Mouse (Mus musculus) limb, embryonic 14.5 days (tissue): ENCODE measurements around the gene Pabpn1l. TPM values are rescaled to one million over a fixed set of nuclear protein-coding genes. Genes with fewer than 3 reads are reported as not detected.
A peak's percentile ranks its signal among the peaks of the same experiment; 100 is the strongest.

ENCODE experiments used
- ATAC-seq: fragments of 200-750 bp; cut with Nextera tagmentation; 2 replicates; pipeline ENCODE4 v1.8.0; 2017; ENCODE audit warnings: low read depth, moderate number of reproducible peaks, moderate TSS enrichment; ENCODE audit not compliant: low FRiP score
- DNase-seq: peaks from one replicate; pipeline ENCODE4 v3.0.0-alpha.2; 2015; ENCODE audit warnings: low spot score
- H3K27ac ChIP-seq: fragments of 300-500 bp; sonication (generic); replicated peaks from 2 replicates; pipeline ENCODE4 v1.5.1; 2014; ENCODE audit warnings: low read depth, mild to moderate bottlenecking, low read length, moderate library complexity, mixed read lengths
- H3K27me3 ChIP-seq: fragments of 300-500 bp; sonication (generic); 2 replicates; pipeline ENCODE4 v1.6.1; 2014; ENCODE audit warnings: low read length, mixed read lengths; ENCODE audit not compliant: control insufficient read depth, insufficient read depth
- H3K36me3 ChIP-seq: fragments of 300-500 bp; sonication (generic); 2 replicates; pipeline ENCODE4 v1.6.1; 2014; ENCODE audit warnings: mild to moderate bottlenecking, low read length, moderate library complexity, mixed read lengths; ENCODE audit not compliant: control insufficient read depth, insufficient read depth
- H3K4me1 ChIP-seq: fragments of 300-500 bp; sonication (generic); 2 replicates; pipeline ENCODE4 v1.6.1; 2014; ENCODE audit warnings: antibody characterized with exemption, low read length, mixed read lengths; ENCODE audit not compliant: control insufficient read depth, insufficient read depth
- H3K4me2 ChIP-seq: fragments of 300-500 bp; sonication (generic); replicated peaks from 2 replicates; pipeline ENCODE4 v1.6.1; 2014; ENCODE audit warnings: low read depth, mild to moderate bottlenecking, low read length, moderate library complexity; ENCODE audit not compliant: severe bottlenecking
- H3K4me3 ChIP-seq: fragments of 300-500 bp; sonication (generic); replicated peaks from 2 replicates; pipeline ENCODE4 v1.5.1; 2014; ENCODE audit warnings: low read length
- H3K9ac ChIP-seq: fragments of 300-500 bp; sonication (generic); 2 replicates; pipeline ENCODE4 v1.6.1; 2014; ENCODE audit warnings: mild to moderate bottlenecking, low read depth, low read length, moderate library complexity; ENCODE audit not compliant: severe bottlenecking
- H3K9me3 ChIP-seq: fragments of 300-500 bp; sonication (generic); 2 replicates; pipeline ENCODE4 v1.6.1; 2016; ENCODE audit warnings: low read length; ENCODE audit not compliant: control insufficient read depth
- POLR2A ChIP-seq: fragments of 200-500 bp; IDR thresholded peaks from 2 replicates; pipeline ENCODE4 v1.8.0; 2012; ENCODE audit warnings: inconsistent platforms, mild to moderate bottlenecking, moderate library complexity, borderline replicate concordance; ENCODE audit not compliant: insufficient read depth, insufficient read length; ENCODE audit errors: extremely low read depth
- WGBS: fragments of 180-500 bp; shearing (Covaris S2); extraction: QIAGEN DNeasy Blood & Tissue Kit; methylation state at CpG from one replicate; pipeline ENCODE4 v1.1.7; 2014; 5-methylcytosine and 5-hydroxymethylcytosine counted together
- polyA plus RNA-seq, 2 experiments: library from polyadenylated mRNA; depleted of rRNA in 1 of 2; stranded (reverse) in 1 of 2; unstranded in 1 of 2; fragments of >200 nt; fragmentation: Nextera tagmentation in 1 of 2; extraction: Ambion mirVana in 1 of 2; gene quantifications; 2 replicates each; pipeline versions ENCODE4 v1.2.1 to v1.2.3; 2012 to 2014

Pabpn1l gene
- polyA plus RNA-seq, 2 experiments = 0.05 TPM; not detected in 1

DNA sequence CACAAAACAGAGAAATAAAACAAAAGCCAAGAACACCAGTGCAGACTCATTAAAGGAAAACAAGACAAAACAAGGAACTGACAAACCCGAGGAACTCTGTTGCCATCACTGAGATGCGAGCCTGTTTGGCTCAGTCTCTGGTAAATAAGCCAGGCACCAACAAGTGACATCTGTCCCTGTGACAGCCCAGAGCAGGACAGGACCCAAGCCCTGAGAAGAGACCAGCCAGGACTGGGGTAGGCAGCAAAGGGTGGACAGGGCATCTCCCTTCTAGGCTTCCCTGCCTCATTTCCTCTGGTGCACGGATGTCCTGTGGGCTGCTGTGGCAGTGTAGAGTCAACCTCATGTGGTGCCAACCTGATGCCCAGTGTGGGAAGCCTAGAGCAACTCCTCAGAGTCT, 40.6 kb upstream of the Pabpn1l start:
- DNase-seq (no peak), ATAC-seq (no peak)
- Histone ChIP-seq H3K4me1 (peaks cover 72% of the 10 kb centered on the region), H3K27me3 (no peaks in the 10 kb centered on the region), H3K36me3 (no peaks in the 10 kb centered on the region), H3K4me2 (no peak overlapping the region), H3K27ac (no peak overlapping the region), H3K9ac (no peak overlapping the region), H3K4me3 (no peak overlapping the region), H3K9me3 (no peaks in the 10 kb centered on the region)
- 57% methylated on average over 3 of the region's 3 CpGs for WGBS
- no peak for TF ChIP-seq POLR2A

DNA sequence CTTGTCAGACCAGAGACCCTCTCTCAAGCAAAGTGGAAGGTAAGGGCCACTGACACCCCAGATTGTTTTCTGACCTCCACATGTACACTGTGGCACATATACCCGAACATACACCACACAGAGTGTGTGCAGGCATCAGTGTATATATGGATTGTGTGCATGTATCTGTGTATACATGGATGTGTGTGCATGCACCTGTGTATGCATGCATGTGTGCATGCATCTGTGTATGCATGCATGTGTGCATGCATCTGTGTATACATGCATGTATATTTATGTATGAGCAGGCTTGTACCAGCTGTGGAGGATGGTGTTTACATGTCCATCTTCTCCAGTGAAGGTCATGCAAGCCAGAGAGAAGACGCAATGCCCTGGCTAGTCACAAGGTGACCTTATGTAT, 39.4 kb upstream of the Pabpn1l start:
- H3K9me3 ChIP-seq = no peaks in the 10 kb centered on the region
- TF ChIP-seq POLR2A = no peak
- peaks cover 80% of the 10 kb centered on the region for H3K4me1 ChIP-seq
- DNase-seq (no peak), ATAC-seq (no peak)
- WGBS = 62% methylated on average over 2 of the region's 2 CpGs
- no peaks in the 10 kb centered on the region for H3K36me3 ChIP-seq
- no peak overlapping the region for H3K4me3 ChIP-seq
- H3K4me2 ChIP-seq = no peak overlapping the region
- H3K9ac ChIP-seq = no peak overlapping the region
- no peaks in the 10 kb centered on the region for H3K27me3 ChIP-seq
- H3K27ac ChIP-seq = no peak overlapping the region

DNA sequence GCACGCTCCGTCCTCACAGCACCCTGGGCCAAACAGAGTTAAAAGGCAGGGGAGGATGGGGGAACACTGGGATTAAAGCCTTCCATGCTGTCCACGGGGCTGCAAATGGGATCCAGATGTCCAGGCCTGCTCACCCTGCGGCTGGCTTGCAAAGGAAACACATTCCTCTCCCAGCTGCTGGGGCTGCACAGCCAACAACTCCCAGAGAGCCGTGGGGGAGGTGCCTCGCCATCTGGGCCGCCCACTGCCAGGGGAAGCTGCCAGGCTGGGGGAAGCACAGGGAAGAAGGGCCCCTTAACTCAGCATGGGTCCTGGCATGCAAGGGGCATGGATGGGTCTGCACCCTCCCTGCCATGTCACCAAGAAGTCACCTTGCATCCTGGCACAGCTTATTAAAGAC, 38.6 kb upstream of the Pabpn1l start:
- TF ChIP-seq POLR2A = no peak
- Histone ChIP-seq H3K4me3 (no peak overlapping the region), H3K4me1 (peaks cover 73% of the 10 kb centered on the region), H3K9ac (no peak overlapping the region), H3K36me3 (no peaks in the 10 kb centered on the region), H3K4me2 (no peak overlapping the region), H3K9me3 (no peaks in the 10 kb centered on the region), H3K27me3 (no peaks in the 10 kb centered on the region), H3K27ac (peak overlapping the region; percentile 50)
- WGBS = 2% methylated on average over 7 of the region's 7 CpGs
- DNase-seq (peak; percentile 88), ATAC-seq (peak; percentile 66)

DNA sequence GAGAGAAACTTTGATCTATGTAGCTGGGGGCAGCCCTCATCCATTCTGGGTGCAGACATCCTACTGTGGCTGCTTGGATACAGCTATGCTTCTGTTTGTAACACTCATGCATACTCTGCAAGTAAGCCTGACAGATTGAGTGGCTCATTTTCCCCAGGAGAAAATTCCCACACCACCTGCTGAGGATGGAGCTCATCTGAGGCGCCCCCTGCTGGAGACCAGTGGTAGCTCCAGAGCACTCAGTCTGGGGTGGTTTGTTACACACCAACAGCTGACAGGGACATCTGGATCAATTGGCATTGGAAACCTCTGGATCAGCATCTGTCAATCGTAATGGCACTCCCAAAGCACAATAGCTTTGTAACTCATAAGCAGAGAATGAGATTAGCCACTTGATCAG, 37.5 kb upstream of the Pabpn1l start:
- 76% methylated on average over 2 of the region's 2 CpGs for WGBS
- 0 out of 2 replicates have a peak overlapping the region, but pooled peaks have one; percentile 2 for H3K4me2 ChIP-seq
- H3K4me1 ChIP-seq = peaks cover 62% of the 10 kb centered on the region
- H3K27ac ChIP-seq = no peak overlapping the region
- H3K36me3 ChIP-seq = no peaks in the 10 kb centered on the region
- H3K4me3 ChIP-seq = no peak overlapping the region
- H3K9me3 ChIP-seq = no peaks in the 10 kb centered on the region
- H3K9ac ChIP-seq = no peak overlapping the region
- no peaks in the 10 kb centered on the region for H3K27me3 ChIP-seq
- no peak for TF ChIP-seq POLR2A
- DNase-seq (no peak), ATAC-seq (no peak)

DNA sequence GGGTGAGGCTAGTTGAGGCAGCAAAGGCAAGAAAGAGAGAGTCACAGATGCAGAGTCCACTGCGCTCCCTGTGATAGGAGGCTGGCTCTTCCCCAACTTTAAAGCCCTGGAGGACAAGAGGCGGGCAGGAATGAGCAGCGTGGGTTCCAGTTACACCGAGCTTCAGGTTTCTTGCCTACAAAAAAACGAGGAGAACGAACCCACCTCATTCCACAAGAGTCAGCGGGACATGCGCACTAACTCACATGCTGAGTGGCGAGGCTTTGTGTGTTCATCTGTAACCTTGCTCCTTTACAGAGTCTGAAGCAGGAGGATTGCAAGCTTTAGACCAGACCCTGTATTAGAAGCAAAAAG, 36.2 kb upstream of the Pabpn1l start:
- Histone ChIP-seq H3K27me3 (no peaks in the 10 kb centered on the region), H3K9me3 (no peaks in the 10 kb centered on the region), H3K4me3 (no peak overlapping the region), H3K9ac (no peak overlapping the region), H3K4me1 (peaks cover 50% of the 10 kb centered on the region), H3K36me3 (no peaks in the 10 kb centered on the region), H3K4me2 (peak overlapping the region; percentile 27), H3K27ac (peak overlapping the region; percentile 70)
- TF ChIP-seq POLR2A = no peak
- WGBS = 13% methylated on average over 9 of the region's 9 CpGs
- ATAC-seq (peak; percentile 48), DNase-seq (peak; percentile 56)
